Mouse (Mus musculus) megakaryocyte-erythroid progenitor cell, adult 5 weeks (primary cell): ENCODE data around the gene Hoxa5. TPM values are rescaled to one million over a fixed set of nuclear protein-coding genes. Genes with fewer than 3 reads are reported as not detected.

Experiments used
- polyA plus RNA-seq: library from polyadenylated mRNA; stranded (reverse); fragments of >175 nt; gene quantifications from 2 replicates; pipeline ENCODE4 v1.2.3, GENCODE M21; 2012

Hoxa5 gene
- 5.1 and 8.4 TPM in 2 replicates for polyA plus RNA-seq

GRCm38 (mm10) chr6:52204050-52204752 lies at the start of gene Hoxa5:
Hoxa5 (minus strand) TSS chr6:52204587.

GRCm38 (mm10) chr6:52245757-52246142 lies 41.4 kb upstream of the Hoxa5 start, which contains the start of gene Hoxa11:
Hoxa11 (minus strand) TSS chr6:52245810.

GRCm38 (mm10) chr6:52240389-52241000 lies 36.1 kb upstream of the Hoxa5 start, which contains the start of gene Hoxa10:
Hoxa10 (minus strand) TSS chr6:52240854.

GRCm38 (mm10) chr6:52230516-52231165 lies 26.3 kb upstream of the Hoxa5 start, which contains the start of gene Hoxa9:
Hoxa9 (minus strand) TSS chr6:52231089.

GRCm38 (mm10) chr6:52221337-52221992 lies 17.1 kb upstream of the Hoxa5 start, which contains the start of gene Hoxa7:
Hoxa7 (minus strand) TSS chr6:52221854.

GRCm38 (mm10) chr6:52213119-52213986 lies 9.0 kb upstream of the Hoxa5 start, which contains the start of the genes Hoxa3 and Gm28308:
Hoxa3 (minus strand) TSS chr6:52213336.
Gm28308 (minus strand) TSS chr6:52213339.

GRCm38 (mm10) chr6:52208072-52208867 lies 3.9 kb upstream of the Hoxa5 start, which contains the start of gene Hoxa6:
Hoxa6 (minus strand) TSS chr6:52208722.

GRCm38 (mm10) chr6:52190906-52191810 lies 13.2 kb downstream of the Hoxa5 start, which contains the start of gene Hoxa4:
Hoxa4 (minus strand) TSS chr6:52191753.

GRCm38 (mm10) chr6:52177061-52177735 lies 27.2 kb downstream of the Hoxa5 start, which contains the start of gene 5730596B20Rik:
5730596B20Rik (plus strand) TSS chr6:52177498.

GRCm38 (mm10) chr6:52164626-52165440 lies 39.6 kb downstream of the Hoxa5 start, which contains the start of gene Hoxa2:
Hoxa2 (minus strand) TSS chr6:52164831.

GRCm38 (mm10) chr6:52158276-52159051 lies 45.9 kb downstream of the Hoxa5 start, which contains the start of gene Hoxa1:
Hoxa1 (minus strand) TSS chr6:52158317.

Other genes with a start within 250 kb of the Hoxa5 start
- gene Skap2, start 192.0 kb downstream of the Hoxa5 start, polyA plus RNA-seq = 5.5 and 6.0 TPM in 2 replicates
- gene Hoxa1, start 46.3 kb downstream of the Hoxa5 start, polyA plus RNA-seq = 0.10 and 0.14 TPM in 2 replicates
- 0.16 and 0.51 TPM in 2 replicates for gene Hoxa2, start 39.8 kb downstream of the Hoxa5 start, polyA plus RNA-seq
- gene 5730596B20Rik, start 27.1 kb downstream of the Hoxa5 start, polyA plus RNA-seq = not detected in 2 replicates
- gene Hoxa4, start 12.8 kb downstream of the Hoxa5 start, polyA plus RNA-seq = 1.7 and 2.2 TPM in 2 replicates
- gene Hoxa6, start 4.1 kb upstream of the Hoxa5 start, polyA plus RNA-seq = 3.5 and 6.1 TPM in 2 replicates
- gene Hoxa3, start 8.7 kb upstream of the Hoxa5 start, polyA plus RNA-seq = 3.2 and 3.5 TPM in 2 replicates
- gene Gm28308, start 8.8 kb upstream of the Hoxa5 start, polyA plus RNA-seq = 1.2 TPM in 2 replicates
- 40.9 and 47.0 TPM in 2 replicates for gene Hoxa7, start 17.3 kb upstream of the Hoxa5 start, polyA plus RNA-seq
- 67.7 and 90.5 TPM in 2 replicates for gene Hoxa9, start 26.5 kb upstream of the Hoxa5 start, polyA plus RNA-seq
- gene Hoxa10, start 36.3 kb upstream of the Hoxa5 start, polyA plus RNA-seq = 1.0 and 1.2 TPM in 2 replicates
- 0.04 TPM in 1 of 2 replicates, not detected in the other for gene Hoxa11, start 41.2 kb upstream of the Hoxa5 start, polyA plus RNA-seq
- not detected in 2 replicates for gene Hoxa13, start 56.3 kb upstream of the Hoxa5 start, polyA plus RNA-seq
- 0.13 and 0.22 TPM in 2 replicates for gene Evx1, start 108.9 kb upstream of the Hoxa5 start, polyA plus RNA-seq